Mouse (Mus musculus) MEL (cell line): ENCODE measurements around the gene Gfpt1.

Experiments
- CHD2 ChIP-seq: IDR thresholded peaks from 2 replicates; pipeline ENCODE4 v1.6.1; 2011; ENCODE audit warnings: low read length, improper control_type of control experiment
- ZNF384 ChIP-seq: IDR thresholded peaks from 2 replicates; pipeline ENCODE4 v1.6.1; 2012; ENCODE audit warnings: low read depth, mild to moderate bottlenecking, inconsistent platforms, low read length, improper control_type of control experiment

DNA sequence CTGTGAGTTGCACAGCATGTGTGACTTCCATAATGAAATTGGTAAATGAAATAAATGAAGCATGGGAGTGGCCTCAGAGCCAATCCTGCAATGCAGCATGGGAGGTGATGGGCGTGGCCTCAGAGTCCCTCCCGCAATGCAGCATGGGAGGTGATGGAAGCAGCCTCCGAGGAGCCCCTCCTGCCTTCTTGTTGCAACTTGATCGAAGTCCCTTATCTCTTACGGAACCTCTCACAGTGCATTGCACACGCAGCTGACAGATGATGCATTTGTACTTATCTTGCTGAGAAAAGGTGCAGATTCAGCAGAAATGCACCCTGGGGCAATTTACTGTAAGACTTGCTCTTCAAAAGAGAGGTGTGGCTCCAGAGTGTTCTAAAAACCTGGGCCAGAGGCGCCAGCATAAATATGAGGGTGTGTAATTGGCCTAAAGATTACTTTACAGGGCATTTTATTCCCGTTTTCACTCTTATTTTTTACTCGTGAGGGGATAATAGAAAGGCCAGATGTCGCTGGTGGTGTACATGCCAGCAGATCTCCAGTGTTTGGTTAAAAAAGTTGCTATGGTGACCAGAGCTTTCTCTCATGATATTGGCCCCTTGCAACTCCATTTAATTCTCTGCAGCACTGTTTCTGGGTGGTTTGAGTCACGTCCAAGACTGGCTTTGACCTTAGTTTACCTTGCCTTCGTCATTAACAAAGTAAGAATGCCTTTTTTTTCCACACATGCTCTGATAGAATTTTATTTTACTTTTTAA lies 97.3 kb downstream of the Gfpt1 start:
- TF ChIP-seq CHD2, result no peak
- TF ChIP-seq ZNF384, result no peak
